Mouse (Mus musculus) Patski (cell line): ENCODE data around the gene Pik3ca. TPM values are rescaled to one million over a fixed set of nuclear protein-coding genes. Genes with fewer than 3 reads are reported as not detected.

Source experiments
- ATAC-seq: fragments of 100-300 bp; one replicate; pipeline ENCODE4 v1.8.0; 2021
- CTCF ChIA-PET: fragments of 350-600 bp; sonication (Branson Sonifier 250); formaldehyde crosslinking; loops from one replicate; lab custom pipeline; 2022; ENCODE audit warnings: inconsistent platforms; lab: Charles Lee
- POLR2A ChIA-PET: fragments of 350-600 bp; sonication (Branson Sonifier 250); formaldehyde crosslinking; loops from one replicate; lab custom pipeline; 2022; ENCODE audit warnings: antibody characterized with exemption, inconsistent platforms; lab: Charles Lee
- DNase-seq: peaks from one replicate; pipeline ENCODE4 v3.0.0-alpha.2; 2011; ENCODE audit warnings: low read depth, low spot score
- H3K27me3 ChIP-seq: fragments of 371-371 bp; one replicate; pipeline ENCODE4 v1.5.1; 2021
- CTCF ChIP-seq: fragments of 100-300 bp; IDR thresholded peaks from one replicate; pipeline ENCODE4 v1.5.1; 2021
- in situ Hi-C: fragments of 300-500 bp; cut with MboI; formaldehyde crosslinking; loops from 3 replicates; pipeline ENCODE4 v1.11.1; 2018; ENCODE audit warnings: low pct_unique_long_range_greater_than_20kb, mixed read lengths
- polyA plus RNA-seq: library from polyadenylated mRNA; unstranded; gene quantifications from one replicate; pipeline ENCODE4 v1.2.3, GENCODE M21; 2021

The Pik3ca gene
- polyA plus RNA-seq, 1 experiment from 2014 or later: 60.0 TPM

- H3K27me3 ChIP-seq: no peaks in the 10 kb centered on the region
- DNase-seq: no peak
- POLR2A ChIA-PET: interaction anchor here (0.5 to 1.4 kb wide), 3 partner anchors 11 to 173 kb away, joined by 3 to 4 read pairs (median 4); no protein-coding TSS in a partner anchor
- in situ Hi-C loops: loop anchor here (5.0 to 10.0 kb wide), 4 partner anchors 52 to 712 kb away; partner anchors contain the start of gene Pik3ca
- no peak for TF ChIP-seq CTCF
- CTCF ChIA-PET: interaction anchor here (1.0 to 5.2 kb wide), 6 partner anchors 8 to 173 kb away, joined by 3 to 60 read pairs (median 12); no protein-coding TSS in a partner anchor
- ATAC-seq: no peak
These were observed 109.1 kb downstream of the Pik3ca start for GRCm38 (mm10) chr3:32506366-32507225.

GRCm38 (mm10) chr3:32508666-32509324, 111.3 kb downstream of the Pik3ca start:
- DNase-seq: no peak
- in situ Hi-C loops: loop anchor here (5.0 to 10.0 kb wide), 4 partner anchors 54 to 714 kb away; partner anchors contain the start of gene Pik3ca
- POLR2A ChIA-PET: interaction anchor here (1.1 kb wide), 1 partner anchor 48 kb away, joined by 7 read pairs; no protein-coding TSS in a partner anchor
- CTCF ChIA-PET: interaction anchor here (0.7 to 5.2 kb wide), 32 partner anchors 10 to 475 kb away, joined by 3 to 60 read pairs (median 4); no protein-coding TSS in a partner anchor
- peak; percentile 98 for TF ChIP-seq CTCF
- no peak for ATAC-seq
- no peaks in the 10 kb centered on the region for H3K27me3 ChIP-seq

- no peaks in the 10 kb centered on the region for H3K27me3 ChIP-seq
- in situ Hi-C loops: loop anchor here (5.0 to 10.0 kb wide), 4 partner anchors 55 to 715 kb away; partner anchors contain the start of gene Pik3ca
- ChIA-PET CTCF (interaction anchor here (1.0 to 5.2 kb wide), 22 partner anchors 11 to 476 kb away, joined by 3 to 60 read pairs (median 7); no protein-coding TSS in a partner anchor), POLR2A (interaction anchor here (1.1 to 2.2 kb wide), 3 partner anchors 10 to 49 kb away, joined by 3 to 7 read pairs (median 6); partner anchors contain the start of gene Mfn1)
- DNase-seq (no peak), ATAC-seq (peak; percentile 51)
- no peak for TF ChIP-seq CTCF
These were observed 112.3 kb downstream of the Pik3ca start, which contains the start of gene Zfp639 for GRCm38 (mm10) chr3:32509496-32510374. Zfp639 (plus strand) TSS chr3:32510259.

- peak; percentile 91 for ATAC-seq
- H3K27me3 ChIP-seq: no peaks in the 10 kb centered on the region
- in situ Hi-C loops: no loop called here
- CTCF ChIA-PET: interaction anchor here (1.3 to 4.1 kb wide), 6 partner anchors 11 to 179 kb away, joined by 3 to 31 read pairs (median 4); no protein-coding TSS in a partner anchor
- DNase-seq: peak; percentile 89
- POLR2A ChIA-PET: interaction anchor here (1.5 to 2.2 kb wide), 2 partner anchors 9 to 19 kb away, joined by 3 to 6 read pairs; partner anchors contain the start of gene Mfn1
- TF ChIP-seq CTCF: peak; percentile 95
These were observed 113.1 kb downstream of the Pik3ca start for GRCm38 (mm10) chr3:32510375-32511190.

- ChIA-PET CTCF (interaction anchor here (1.3 to 4.1 kb wide), 4 partner anchors 12 to 180 kb away, joined by 3 to 31 read pairs (median 8); no protein-coding TSS in a partner anchor), POLR2A (interaction anchor here (1.5 to 2.2 kb wide), 2 partner anchors 9 to 19 kb away, joined by 3 to 6 read pairs; partner anchors contain the start of gene Mfn1)
- in situ Hi-C loops: no loop called here
- TF ChIP-seq CTCF: no peak
- DNase-seq (no peak), ATAC-seq (no peak)
- H3K27me3 ChIP-seq: no peaks in the 10 kb centered on the region
These were observed 113.7 kb downstream of the Pik3ca start for GRCm38 (mm10) chr3:32511191-32511550.

GRCm38 (mm10) chr3:32512686-32513284, 115.3 kb downstream of the Pik3ca start:
- in situ Hi-C loops: no loop called here
- TF ChIP-seq CTCF: no peak

GRCm38 (mm10) chr3:32513528-32513927, 116.1 kb downstream of the Pik3ca start:
- TF ChIP-seq CTCF: no peak

More at GRCm38 (mm10) chr3:32512686-32513284, 115.3 kb downstream of the Pik3ca start:
- no peak for DNase-seq
- ATAC-seq: no peak
- ChIA-PET POLR2A (interaction anchor here (1.2 to 1.4 kb wide), 2 partner anchors 17 to 179 kb away, joined by 4 to 5 read pairs; partner anchors contain the start of gene Mfn1), CTCF (interaction anchor here (1.0 to 3.3 kb wide), 6 partner anchors 10 to 182 kb away, joined by 3 to 13 read pairs (median 4); no protein-coding TSS in a partner anchor)
- H3K27me3 ChIP-seq: no peaks in the 10 kb centered on the region

More at GRCm38 (mm10) chr3:32513528-32513927, 116.1 kb downstream of the Pik3ca start:
- CTCF ChIA-PET: interaction anchor here (1.0 to 3.3 kb wide), 5 partner anchors 9 to 180 kb away, joined by 3 to 13 read pairs (median 5); no protein-coding TSS in a partner anchor
- in situ Hi-C loops: no loop called here
- no peaks in the 10 kb centered on the region for H3K27me3 ChIP-seq
- DNase-seq (no peak), ATAC-seq (no peak)
- POLR2A ChIA-PET: interaction anchor here (1.2 to 1.4 kb wide), 2 partner anchors 16 to 180 kb away, joined by 4 to 5 read pairs; partner anchors contain the start of gene Mfn1

Other genes with a start within 250 kb of the Pik3ca start
- 23.8 TPM for gene Zmat3, start 31.7 kb upstream of the Pik3ca start, polyA plus RNA-seq
- gene Kcnmb3, start 94.6 kb downstream of the Pik3ca start, polyA plus RNA-seq: not detected
- 69.7 TPM for gene Zfp639, start 112.6 kb downstream of the Pik3ca start, polyA plus RNA-seq
- 155 TPM for gene Mfn1, start 131.8 kb downstream of the Pik3ca start, polyA plus RNA-seq
- 0.94 TPM for gene Gnb4, start 218.9 kb downstream of the Pik3ca start, polyA plus RNA-seq